Mouse (Mus musculus) left cerebral cortex, postnatal 14 days (tissue): ENCODE results near the gene Kdm6b. TPM values are rescaled to one million over a fixed set of nuclear protein-coding genes. Genes with fewer than 3 reads are reported as not detected.
"Not testable (repeated sequence)": the region's sequence is repeated elsewhere in the genome, so short reads cannot be mapped to it uniquely, and the experiment has no call there.

Source experiments
- DNase-seq, 2 experiments: peaks; one replicate each; pipeline ENCODE4 v3.0.0; 2021 to 2022; ENCODE audit warnings: low spot score in 2 of 2, mixed read lengths in 1 of 2
- intact Hi-C: fragments of 180-260 bp; cut with DNase I; formaldehyde crosslinking; loops from one replicate; pipeline ENCODE4 v1.15.1; 2025
- total RNA-seq, 2 experiments: library from RNA; stranded (reverse); gene quantifications; 2 replicates each; pipeline ENCODE4 v1.2.3; 2021

Kdm6b gene
- total RNA-seq, 2 experiments from 2014 or later = 33.0 to 33.3 TPM

DNA sequence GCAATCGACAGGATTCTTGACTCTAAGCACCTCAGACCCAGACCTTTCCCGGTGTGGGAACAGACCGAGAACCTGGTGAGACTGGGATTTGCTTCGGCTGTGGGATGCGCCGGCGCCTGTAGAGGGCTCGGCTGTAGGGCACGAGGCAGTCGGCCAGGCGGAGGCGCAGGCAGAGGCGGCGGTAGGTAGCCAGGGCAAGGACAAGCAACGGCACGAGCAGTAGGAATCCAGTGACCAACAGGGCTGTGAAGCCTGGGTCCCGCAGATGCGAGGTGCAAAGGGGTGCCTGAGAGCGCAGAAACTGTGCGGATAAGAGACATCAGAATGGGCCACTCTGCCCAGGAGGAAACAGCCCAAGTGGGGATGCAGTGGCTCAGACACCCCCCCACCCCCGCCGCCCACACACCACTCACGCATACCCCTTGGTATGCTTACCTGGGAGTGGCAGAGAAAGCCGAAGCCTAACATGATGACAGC is 15.9 kb downstream of the Kdm6b start:
- intact Hi-C loops = loop anchor here (5.0 kb wide), 1 partner anchor 35 kb away; no protein-coding TSS in a partner anchor

DNA sequence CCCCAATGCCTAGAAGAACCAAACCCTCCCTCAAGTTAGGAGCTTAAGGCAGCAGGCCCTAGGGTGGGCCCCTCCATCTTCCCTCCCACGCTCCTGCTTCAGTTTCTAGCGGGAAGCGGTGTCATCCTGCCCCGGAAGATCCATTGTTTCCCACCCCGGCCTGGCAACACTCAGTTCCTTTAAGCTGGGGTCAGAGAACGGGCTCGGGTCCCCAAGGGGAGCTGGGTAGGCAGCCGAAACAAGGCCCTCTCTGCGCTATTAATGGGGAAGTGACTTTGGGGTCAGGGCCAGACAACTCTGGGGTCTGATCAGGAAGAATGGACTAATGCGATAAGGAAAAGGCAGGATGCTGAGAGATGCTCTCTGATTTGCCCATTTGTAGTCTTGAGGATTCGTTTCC is 16.7 kb downstream of the Kdm6b start:
- peak in 1 of 2 experiments; percentile 19 for DNase-seq
- intact Hi-C loops = loop anchor here (5.0 kb wide), 1 partner anchor 36 kb away; no protein-coding TSS in a partner anchor

More for the DNA sequence above, 15.9 kb downstream of the Kdm6b start:
- DNase-seq = peak in 1 of 2 experiments; percentile 23

DNA sequence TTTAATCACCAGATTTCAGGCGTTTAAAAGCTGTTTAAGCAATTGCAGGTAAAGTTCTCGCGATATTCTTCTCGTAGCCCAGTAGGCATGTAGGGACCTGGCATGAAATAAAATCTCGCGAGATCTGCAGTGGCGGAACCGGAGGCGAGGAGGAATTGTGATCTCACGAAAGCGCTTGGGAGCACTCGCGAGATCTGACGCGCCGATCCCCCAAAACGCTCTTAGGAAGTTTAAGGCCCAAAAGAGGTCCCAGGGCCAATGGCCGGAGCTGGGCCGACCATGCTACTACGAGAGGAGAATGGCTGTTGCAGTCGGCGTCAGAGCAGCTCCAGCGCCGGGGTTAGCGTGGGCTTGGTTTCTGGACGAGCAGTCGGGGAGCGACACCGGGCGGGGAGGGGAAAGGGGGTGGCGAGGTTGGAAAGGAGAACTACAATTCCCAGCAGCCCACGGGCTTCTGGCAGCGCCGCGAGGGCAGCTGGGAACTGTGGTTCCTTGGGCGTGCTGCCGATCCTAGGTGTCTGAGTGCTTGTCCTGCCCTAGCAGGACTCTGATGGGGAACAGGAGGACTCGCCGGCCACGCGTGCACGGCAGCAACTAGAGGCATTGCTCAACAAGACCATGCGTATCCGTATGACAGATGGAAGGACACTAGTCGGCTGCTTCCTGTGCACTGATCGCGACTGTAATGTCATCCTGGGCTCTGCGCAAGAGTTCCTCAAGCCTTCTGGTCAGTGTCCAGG is 17.7 kb downstream of the Kdm6b start:
- DNase-seq = peak; percentile 97 to 98
- intact Hi-C loops = loop anchor here (5.0 kb wide), 1 partner anchor 36 kb away; no protein-coding TSS in a partner anchor

DNA sequence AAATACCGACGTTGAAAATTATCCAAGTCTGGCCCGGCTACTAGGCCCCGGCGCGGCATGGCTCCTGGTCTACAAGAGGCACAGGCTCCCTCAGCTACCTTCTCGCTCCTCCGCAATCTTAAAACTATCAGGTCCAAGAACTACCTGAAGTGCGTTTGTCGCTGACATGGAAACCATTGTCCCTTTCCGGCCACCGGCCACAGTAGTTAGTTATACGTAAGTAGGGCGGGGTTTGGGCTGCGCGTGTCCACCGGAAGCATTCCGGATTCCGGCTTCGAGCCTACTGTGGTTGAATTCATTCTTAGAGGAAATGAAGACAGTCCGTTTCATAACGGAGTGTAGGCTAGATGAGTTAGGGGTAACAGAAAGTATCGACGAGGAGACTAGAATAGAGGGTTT is 18.2 kb downstream of the Kdm6b start, which contains the start of the genes Naa38 and Cyb5d1:
Gene Naa38, plus strand, starts transcription at position 253 of the 399 bp plus-strand sequence.
Gene Cyb5d1, minus strand, starts transcription at position 397 of the 399 bp plus-strand sequence.
- intact Hi-C loops = loop anchor here (5.0 kb wide), 1 partner anchor 37 kb away; no protein-coding TSS in a partner anchor
- peak; percentile 92 to 93 for DNase-seq

DNA sequence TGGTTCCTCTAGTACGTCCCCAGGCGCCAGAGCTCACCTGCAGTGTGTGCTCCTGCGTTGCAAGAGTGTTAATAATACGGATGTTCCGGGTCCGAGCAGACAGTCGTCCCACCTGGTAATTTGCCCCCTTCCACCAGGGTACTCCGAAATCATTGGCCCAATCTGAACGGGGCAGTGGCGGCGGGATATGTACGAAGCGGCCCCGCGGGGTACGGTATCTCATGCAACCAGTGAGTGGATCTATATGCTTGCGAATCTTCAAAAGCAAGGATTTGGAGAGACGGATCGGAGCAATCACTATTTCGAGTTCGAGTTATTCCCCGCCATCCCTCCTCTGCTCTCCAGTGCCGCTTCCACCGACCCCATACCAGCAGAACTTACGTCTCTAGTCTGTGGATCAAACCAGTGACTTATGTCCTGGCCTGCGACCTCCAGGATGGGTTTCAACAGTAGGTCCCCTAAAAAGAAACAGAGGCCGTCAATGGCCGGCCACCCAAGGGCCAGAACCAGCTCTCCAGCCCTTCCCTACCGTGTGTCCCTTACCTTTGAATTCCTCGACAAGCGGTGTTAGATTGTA is 18.8 kb downstream of the Kdm6b start:
- intact Hi-C loops = loop anchor here (5.0 kb wide), 2 partner anchors 38 to 137 kb away; no protein-coding TSS in a partner anchor
- not testable (repeated sequence) for DNase-seq

DNA sequence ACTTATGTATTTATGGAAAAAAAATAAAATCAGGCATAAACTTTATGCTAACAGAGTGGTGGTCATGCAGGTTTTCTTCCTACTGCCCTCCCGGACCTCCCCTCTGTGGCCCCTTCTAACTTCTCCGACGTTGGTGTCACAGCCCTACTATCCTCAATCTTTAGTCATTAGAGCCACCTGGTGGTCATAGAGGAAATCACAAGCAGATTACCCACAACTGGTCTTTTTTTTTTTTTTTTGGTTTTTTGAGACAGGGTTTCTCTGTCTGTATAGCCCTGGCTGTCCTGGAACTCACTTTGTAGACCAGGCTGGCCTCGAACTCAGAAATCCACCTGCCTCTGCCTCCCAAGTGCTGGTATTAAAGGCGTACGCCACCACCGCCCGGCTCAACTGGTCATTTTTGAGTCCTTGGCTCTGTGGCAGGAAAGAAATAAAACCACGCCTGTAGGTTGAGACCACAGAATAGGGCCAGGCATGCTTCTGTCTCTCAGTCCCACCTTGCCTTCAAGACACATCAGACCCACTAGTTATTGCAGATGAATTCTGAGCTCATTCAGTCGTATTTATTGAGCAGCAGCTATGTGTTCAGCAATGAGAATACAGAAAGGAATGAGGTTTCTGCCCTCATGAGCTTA is 23.0 kb downstream of the Kdm6b start:
- peak; percentile 87 for DNase-seq
- intact Hi-C loops = loop anchor here (2.0 to 5.0 kb wide), 2 partner anchors 122 to 133 kb away; no protein-coding TSS in a partner anchor

DNA sequence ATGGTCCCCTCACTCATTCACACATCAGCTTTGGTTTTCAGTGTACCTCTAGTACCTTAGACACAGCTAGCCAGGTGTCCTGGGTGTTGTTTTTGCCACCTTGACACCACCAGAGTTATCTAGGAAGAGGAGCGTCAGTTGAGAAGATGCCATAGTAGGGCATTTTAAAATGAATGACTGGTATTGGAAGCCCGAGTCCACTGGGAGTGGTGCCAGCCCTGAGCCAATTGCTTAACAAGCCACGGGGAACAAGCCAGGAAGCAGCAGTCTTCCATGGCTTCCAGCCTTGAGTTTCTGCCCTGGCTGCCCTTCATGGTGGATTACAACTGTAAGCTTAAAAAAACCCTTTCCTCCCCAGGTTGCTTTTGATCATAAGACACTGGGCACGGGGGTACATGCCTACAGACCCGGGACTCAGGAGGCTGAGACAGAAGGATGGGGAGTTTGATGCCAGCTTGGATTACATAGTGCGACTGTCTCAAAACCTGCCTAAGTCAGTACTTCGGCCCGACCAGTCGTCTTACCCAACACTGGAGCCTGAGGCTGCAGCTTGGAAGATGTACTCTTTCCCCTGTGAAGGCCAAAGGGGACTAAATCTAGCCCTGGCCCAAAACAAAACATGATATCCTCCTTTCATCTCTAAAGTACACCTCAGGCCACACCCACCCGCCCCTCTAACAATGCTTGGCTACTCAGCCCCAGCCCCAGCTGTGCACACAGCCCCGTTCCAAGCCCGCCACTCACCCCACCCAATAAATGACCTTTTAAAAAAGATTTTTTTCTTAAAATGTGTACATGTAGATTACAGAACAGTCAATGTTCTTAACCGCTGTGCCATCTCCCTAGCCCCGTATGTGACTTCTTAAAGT is 23.7 kb downstream of the Kdm6b start:
- DNase-seq = peak in 1 of 2 experiments; percentile 61

DNA sequence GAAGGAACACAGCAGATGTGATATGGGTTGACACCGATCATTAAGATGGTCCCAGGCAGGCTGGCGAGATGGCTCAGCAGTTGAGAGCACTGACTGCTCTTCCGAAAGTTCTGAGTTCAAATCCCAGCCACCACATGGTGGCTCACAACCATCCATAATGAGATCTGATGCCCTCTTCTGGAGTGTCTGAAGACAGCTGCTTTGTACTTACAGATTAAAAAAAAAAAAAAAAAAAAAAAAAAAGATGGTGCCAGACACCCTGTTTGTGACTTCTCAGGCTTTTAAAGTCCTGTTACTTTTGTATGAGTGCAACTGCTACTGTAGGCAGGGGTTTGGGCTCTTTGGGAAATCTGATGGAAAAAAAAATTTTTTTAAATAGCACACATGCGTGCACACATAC is 24.8 kb downstream of the Kdm6b start:
- intact Hi-C loops = no loop called here
- no peak for DNase-seq

More for the DNA sequence above, 23.7 kb downstream of the Kdm6b start:
- intact Hi-C loops = loop anchor here (2.0 to 5.0 kb wide), 2 partner anchors 121 to 132 kb away; no protein-coding TSS in a partner anchor

DNA sequence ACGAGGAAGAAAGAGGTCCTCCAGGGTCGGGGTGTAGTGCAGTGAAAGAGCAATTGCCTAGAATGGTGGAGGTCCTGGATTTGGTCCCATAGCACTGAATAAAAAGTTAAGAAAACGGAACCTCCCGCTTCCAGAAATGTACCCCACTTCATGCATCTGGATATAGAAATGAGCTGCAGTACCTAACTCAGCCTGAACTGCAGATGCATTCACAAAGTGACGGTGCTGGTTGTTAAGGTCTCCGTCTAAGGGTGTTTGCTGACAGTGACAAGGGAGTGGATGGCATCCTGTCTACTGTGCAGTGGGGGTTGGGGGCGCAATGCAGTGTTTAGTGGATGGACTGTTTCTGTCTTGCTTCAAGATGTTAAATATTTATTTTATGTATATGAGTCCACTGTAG is 26.7 kb downstream of the Kdm6b start:
- intact Hi-C loops = no loop called here

DNA sequence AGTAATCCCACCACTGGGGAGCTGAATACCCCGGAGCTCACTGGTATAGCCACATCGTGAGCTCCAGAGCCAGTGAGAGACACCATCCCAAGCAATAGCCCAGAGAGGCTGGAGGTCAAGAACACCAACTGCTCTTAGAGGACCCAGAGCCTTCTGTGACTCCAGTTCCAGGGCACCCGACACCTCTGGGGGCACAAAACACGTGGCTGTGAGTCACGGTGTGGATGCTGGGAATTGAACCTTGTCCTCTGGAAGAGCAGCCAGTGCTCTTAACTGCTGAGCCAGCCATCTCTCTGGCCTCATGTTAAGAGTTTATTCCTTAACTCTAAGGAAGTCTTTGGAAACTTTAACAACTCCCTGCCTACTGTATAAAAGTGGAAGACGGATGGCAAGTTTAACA is 28.5 kb downstream of the Kdm6b start:
- intact Hi-C loops = no loop called here
- no peak for DNase-seq

More for the DNA sequence above, 26.7 kb downstream of the Kdm6b start:
- no peak for DNase-seq

DNA sequence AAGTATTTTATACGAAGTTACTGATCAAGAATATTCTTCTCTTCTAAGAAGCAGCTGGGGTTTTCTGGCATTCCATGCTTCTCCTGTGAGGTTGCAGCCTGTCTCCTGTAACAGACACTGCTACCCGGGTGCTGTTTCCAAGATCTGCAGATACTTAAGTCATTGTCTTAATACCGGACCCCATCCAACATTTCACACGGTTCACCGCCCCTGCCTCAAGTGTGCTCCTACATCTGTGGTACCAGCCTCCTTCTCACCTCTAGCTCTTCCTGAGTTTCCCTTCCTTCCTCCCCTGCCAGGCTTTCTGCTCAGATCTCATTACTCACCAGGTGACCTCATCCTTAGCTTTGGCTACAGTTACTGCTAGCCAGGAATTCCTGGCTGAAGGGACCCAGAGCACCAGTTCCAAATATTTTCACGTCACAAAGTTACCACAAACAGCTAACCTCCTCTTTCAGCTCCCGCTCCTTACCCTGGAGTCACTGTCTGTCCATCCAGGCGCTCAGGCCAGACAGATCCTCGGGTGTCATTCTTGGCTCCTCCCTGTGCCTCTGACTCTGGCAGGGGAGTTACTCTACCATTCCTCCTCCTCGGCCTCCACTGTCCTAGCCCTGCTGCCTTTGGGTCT is 30.9 kb downstream of the Kdm6b start:
- intact Hi-C loops = no loop called here
- no peak for DNase-seq

DNA sequence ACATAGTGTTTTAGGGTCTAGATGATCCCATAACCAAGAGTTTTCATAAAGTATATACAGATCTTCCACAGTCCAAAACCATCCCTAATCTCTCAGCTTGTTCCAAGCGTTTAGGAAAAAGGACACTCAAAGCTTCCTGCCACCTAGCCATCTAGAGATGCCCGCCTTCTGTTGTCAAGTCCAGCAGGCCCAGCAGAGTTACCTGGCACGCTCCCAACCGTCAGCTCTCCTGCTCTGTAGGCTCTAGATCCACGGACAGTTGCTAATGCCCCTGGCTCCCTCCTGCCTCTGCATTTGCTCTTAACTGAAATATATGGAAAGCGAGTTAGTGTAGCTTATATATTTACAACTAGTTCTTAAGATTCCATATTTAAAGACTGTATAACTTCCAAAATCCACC is 32.1 kb downstream of the Kdm6b start:
- DNase-seq = no peak
- intact Hi-C loops = no loop called here

DNA sequence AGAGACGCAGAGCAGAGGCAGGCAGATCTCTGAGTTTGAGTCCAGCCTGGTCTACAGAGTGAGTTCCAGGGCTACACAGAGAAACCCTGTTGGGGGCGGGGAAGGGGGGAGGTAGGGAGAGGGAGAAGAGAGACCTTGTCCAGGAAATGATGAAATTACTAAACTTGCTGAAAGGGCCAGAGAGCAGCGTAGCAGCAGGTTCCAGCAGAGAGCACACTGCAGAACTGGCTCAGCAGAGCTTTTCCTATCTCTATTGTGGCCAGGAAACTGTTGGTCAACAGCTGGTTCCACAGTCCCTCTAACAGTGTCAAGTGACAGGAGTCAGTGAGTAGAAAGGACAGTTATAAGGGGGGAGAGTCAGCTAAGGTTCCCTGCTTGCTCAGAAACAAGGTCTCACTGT is 33.9 kb downstream of the Kdm6b start:
- intact Hi-C loops = no loop called here
- DNase-seq = no peak

DNA sequence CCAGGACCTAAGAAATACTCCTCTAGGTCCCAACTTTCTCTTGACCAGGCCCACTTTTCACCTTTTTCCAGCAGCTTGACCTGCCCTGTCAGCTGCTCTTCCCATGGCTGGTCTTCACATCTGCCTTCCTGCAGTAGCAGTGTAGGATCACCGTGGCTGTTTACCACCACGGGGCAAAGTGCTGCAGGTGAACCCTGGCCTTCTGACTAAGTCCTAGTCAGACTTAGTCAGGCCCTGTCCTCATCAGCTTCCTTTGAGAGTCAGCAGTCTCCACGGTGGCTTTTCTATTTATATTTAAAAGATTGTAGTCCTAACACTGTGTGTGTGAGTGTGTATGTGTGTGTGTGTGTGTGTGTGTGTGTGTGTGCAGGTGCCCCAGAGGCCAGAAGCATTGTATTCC is 35.7 kb downstream of the Kdm6b start:
- intact Hi-C loops = no loop called here
- no peak for DNase-seq

DNA sequence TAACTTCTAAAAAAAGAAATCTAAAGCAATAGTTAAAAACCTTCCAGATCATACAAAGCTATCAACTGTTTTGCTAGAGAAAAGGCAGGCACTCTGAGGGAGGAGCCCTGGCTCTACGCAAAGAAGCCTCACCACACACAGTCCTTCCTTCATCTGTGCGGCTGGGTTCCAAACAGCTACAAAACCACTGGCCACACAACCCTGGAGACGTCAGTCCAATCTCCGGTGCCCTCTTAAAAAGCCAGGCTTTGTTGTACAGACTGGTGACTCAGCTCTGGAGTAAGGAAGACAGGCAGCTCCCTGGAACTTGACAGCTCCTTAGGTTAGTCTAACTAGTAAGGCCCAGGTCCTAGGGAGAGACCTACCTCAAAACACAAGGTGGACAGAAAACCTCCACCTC is 37.8 kb downstream of the Kdm6b start:
- no peak for DNase-seq
- intact Hi-C loops = no loop called here

DNA sequence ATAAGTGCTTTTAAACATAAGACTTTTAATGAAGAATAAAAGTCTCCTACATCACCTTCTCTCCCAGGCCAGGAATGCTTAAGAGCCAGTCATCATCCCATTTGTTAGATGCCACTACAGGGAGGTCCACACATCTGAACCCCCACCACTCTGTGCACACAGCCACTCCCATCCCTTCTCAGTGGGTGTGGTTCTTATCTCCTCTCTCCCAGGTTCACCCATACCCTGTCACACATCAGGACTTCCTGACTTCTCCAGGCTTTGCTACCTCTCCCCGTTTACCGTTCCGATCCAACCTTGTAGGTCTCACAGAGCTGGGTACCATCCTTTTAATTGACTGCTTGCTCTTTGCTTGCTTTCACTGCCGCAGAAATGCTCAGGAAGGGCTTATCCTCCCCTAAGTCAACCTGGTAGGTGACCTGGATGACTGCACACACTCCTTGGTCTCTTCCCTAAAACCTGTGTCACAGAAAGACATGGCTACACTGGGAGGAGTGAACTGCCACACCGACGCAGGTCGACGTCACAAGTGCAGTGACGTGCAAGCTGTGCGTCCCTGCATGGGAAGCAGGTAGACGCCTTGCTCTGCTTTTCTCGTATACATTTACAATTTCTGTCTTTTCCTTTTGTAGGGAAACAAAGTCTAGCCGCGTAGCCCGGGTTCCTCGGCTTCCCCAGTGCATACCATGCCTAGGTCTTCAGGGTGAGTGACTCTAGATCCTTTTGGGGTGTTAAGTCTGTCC is 40.1 kb downstream of the Kdm6b start:
- no peak for DNase-seq
- intact Hi-C loops = no loop called here

DNA sequence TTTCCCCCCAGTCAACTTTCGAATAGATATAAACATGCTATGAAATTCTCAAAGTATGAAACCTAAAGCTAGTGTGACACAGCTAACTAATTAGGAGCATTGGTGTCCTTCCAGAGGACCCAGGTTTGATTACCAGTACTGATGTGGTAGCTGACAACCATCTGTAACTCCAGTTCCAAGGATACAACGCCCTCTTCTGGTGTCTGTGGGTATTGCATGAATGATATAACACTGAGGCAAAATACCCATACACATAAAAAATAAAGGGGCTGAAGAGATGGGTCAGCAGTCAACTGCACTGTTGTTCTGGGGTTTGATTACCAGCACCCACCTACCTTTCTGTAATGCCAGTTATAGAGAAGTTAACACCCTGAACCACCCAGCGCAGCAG is 40.7 kb downstream of the Kdm6b start:
- DNase-seq = no peak

More for the DNA sequence above, 40.7 kb downstream of the Kdm6b start:
- intact Hi-C loops = no loop called here
